Mouse (Mus musculus) left cerebral cortex, adult 18-20 months (tissue): ENCODE measurements at regions not wholly inside any gene's neighbourhood (a gene's known extent, or its start where the extent isn't known, plus 50 kb on each side); places are given as distances from the start of the nearest gene placed in this dataset.

Source experiments
- DNase-seq, 2 experiments: peaks; one replicate each; pipeline ENCODE4 v3.0.0; 2021 to 2022; ENCODE audit warnings: low spot score in 2 of 2, mixed read lengths in 1 of 2

DNA sequence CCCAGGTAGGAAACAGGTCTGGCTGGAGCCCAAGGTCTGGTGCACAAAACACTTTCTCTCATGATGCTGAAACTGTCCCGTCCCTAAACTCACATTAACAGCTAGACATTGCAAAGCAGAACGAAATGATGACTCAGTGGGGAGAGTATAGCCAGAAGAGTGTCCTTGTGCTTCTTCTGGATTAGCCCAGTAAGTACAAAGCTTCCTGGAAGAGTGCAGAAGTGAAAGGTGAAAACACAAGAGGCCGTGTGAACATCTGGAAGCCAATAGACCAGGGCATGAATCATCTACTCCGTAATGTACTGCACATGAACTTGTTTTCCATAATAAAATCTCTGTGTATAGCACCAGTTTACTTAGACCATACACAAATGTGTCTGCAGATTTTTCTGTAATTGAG, 194.7 kb upstream of the Gm9747 start:
- DNase-seq = no peak

DNA sequence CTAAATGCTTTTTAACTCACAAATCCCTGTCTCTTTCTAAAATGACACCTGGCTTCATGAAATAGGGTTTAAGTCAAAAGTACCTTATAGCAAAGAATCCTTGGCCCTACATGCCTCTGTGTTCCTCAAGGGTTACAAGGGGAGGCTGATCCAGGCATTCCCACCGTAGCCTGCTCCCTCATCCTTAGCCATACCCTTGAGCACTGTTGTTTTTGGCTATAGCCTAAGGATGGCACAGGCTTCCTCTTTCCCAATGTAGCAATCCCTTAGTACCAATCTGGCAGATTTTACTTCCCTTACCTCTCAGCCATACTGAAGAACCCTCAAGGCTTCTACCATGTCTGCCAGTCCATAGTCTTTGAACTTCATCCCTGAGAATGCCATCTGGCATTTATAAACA, 194.2 kb upstream of the Gm9747 start:
- DNase-seq = no peak

- DNase-seq = no peak
These were observed 191.4 kb upstream of the Gm9747 start for GRCm38 (mm10) chr1:82041286-82042050.

DNA sequence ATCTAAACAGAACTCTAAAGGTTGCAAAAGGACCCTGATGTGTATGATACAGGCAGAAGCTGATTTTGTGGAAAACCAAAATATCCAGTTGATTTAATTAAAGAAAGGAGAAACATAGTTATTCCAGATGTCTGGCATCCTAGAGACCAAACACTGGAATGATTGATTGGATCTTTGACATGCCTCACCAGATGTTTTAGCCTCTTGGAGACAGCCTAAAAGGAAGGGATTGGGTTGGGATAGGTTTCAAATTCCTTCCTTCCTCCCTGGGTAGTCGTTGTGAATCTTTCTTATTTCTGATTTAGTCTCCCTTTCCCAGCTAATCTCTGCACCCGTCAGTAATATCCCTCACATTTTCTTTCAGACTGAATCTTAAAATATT, 190.9 kb upstream of the Gm9747 start:
- DNase-seq = no peak

- DNase-seq = no peak
These were observed 190.4 kb upstream of the Gm9747 start for GRCm38 (mm10) chr1:82042527-82042926.

DNA sequence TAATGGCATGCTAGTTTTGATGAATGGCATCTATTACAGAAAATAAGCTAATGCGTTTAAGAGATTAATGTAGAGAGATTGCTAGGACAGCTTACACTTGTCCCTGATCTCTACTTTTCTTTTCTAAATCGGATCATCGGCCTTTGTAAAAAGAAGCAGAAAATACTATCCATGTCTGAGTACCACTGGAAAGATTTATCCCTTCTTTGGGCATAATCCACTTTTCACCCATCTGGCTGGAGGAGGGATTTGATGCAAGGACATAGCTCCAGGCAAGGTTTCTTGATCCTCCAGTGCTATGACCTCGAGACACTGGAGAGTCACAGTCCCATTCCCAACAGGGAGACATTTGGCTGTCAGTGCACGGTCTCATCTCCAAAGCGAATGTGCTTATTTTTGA, 166.6 kb upstream of the Gm9747 start:
- no peak for DNase-seq

DNA sequence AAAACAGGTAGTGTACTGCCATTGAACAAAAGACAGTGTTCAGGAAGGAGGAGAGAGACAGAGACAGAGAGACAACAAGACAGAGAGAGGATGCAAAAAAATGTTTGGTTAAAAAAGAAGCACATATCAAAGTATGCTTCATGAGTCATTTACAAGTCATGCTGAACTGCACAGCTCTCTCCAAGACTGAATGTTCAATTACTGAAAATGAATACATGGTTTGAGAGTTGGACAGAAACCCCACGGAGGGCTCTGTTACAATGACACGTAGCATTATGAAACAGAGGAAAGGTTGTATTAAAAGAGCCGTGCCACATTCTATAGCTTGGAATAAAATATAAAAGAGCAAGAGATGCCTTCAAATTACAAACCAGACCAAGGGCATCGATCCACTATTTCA, 164.3 kb upstream of the Gm9747 start:
- DNase-seq = no peak

GRCm38 (mm10) chr1:82070181-82071109, 162.5 kb upstream of the Gm9747 start:
- DNase-seq = no peak

- DNase-seq = no peak
These were observed 143.6 kb upstream of the Gm9747 start for GRCm38 (mm10) chr1:82089136-82089839.

DNA sequence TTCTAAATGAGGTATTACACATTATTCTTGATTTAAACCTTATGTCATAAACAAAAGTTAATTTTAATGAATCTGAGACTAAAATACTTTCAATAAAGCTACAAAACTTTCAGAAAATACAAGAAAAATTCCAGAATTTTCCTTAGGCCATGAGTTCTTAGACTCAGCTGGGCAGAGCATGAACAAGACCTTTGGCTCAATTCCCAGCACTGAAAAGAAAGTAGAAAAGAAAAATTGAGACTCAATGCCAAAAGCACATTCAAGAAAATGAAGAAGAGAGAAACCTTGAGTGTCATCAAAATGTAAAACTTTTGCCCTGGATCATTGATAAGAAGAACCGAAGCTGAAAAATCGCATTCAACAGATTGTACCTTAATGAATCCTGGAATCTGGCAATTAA, 137.8 kb upstream of the Gm9747 start:
- no peak for DNase-seq

DNA sequence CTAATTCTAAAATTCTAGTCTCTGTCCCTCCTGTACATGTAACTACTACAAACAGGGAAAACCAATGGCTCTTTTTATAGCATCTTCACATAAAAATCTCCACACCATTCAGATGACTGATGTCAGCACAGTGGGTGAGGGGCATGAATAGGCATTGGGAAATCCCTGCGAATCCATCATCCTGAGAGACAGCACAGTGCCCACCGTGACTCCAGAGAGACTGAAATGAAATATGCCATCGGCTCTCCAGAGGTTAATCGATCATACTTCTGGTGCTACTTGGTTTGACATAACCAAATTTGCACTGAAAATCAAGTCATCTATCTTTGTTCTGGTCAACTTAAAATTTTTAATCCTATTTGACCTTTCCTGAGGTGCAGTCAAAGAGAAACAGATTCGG, 126.2 kb upstream of the Gm9747 start:
- DNase-seq = no peak

GRCm38 (mm10) chr1:82110071-82110635, 122.8 kb upstream of the Gm9747 start:
- peak in 1 of 2 experiments; percentile 3 for DNase-seq

GRCm38 (mm10) chr1:82112401-82112800, 120.5 kb upstream of the Gm9747 start:
- DNase-seq = no peak

DNA sequence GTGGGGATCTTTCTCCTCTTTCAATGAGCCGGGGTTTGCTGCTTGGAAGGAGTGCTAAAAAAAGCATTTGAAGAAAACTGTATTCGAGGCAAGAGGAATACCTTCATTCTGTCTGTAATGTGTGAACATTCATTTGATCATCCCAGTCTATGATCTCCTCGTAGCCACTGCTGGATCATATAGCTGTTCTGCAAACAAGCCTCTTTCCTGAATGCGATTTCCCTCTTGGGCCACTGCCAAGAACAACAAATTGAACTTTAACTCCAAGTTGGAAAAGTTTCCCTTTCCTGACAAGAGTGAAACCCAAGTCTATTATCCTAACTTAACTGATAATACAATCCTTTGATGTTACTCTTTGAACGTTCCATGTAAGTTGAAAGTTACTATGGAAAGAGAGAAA, 108.4 kb upstream of the Gm9747 start:
- DNase-seq = no peak

DNA sequence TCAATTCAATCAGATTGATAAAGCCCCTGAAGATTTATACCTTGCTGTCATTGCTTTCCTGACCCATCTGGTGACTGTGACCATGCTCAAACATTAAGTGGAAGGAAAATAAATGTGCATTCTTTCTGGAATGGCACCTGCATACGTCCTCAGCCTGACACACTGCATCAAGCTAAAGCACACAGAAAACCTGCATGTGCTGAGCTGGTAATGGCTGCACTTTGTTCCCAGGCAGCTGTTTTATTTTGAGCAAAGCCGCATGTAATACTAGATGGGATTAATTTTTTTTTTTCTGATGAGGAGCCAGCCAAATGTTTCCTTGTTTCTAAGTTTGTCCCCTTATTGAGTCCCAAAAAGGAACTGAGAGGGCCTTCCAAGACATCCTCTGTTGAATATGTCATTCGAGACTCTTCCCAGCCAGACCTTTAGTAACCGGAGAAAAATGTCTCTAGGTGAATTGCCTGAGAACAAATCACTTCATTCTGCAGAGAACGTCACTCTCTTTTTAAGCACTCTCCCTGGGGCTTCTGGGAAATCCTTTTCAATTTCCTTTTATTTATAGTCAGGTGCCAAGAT, 103.1 kb upstream of the Gm9747 start:
- no peak for DNase-seq

GRCm38 (mm10) chr1:82132536-82132935, 100.4 kb upstream of the Gm9747 start:
- no peak for DNase-seq

- DNase-seq = no peak
These were observed 98.0 kb upstream of the Gm9747 start for GRCm38 (mm10) chr1:82134938-82135337.

- no peak for DNase-seq
These were observed 97.1 kb upstream of the Gm9747 start for GRCm38 (mm10) chr1:82135761-82136331.

- no peak for DNase-seq
These were observed 87.7 kb upstream of the Gm9747 start for GRCm38 (mm10) chr1:82145256-82145655.

GRCm38 (mm10) chr1:82150219-82151128, 82.4 kb upstream of the Gm9747 start:
- peak; percentile 4 to 36 for DNase-seq
